Comparison of ENCODE assay signal across 10 mouse cellular contexts in genomic region chr2:91291197-91292007, GRCm38 (mm10). TPM values are rescaled to one million over a fixed set of nuclear protein-coding genes. Genes with fewer than 3 reads are reported as not detected.
A peak's percentile ranks its signal among the peaks of the same experiment; 100 is the strongest.
DNase-seq lines count a peak whose midpoint lies in the region; ATAC-seq and TF ChIP-seq lines count a peak whose summit lies in the region.
"Had no signal": no experiment of that assay in that cellular context is flagged by ENCODE, and none has a peak within 500 bp of the region (broad histone marks: within the 10 kb centered on the region; RNA-seq: fewer than 3 reads in every experiment).

No protein-coding gene starts in this region.

- no peaks in the 10 kb centered on the region for H3K36me3 ChIP-seq in hindbrain, postnatal 0 days (ENCODE audit: insufficient read depth, low read length)
- H3K36me3 ChIP-seq in hindbrain, embryonic 11.5 days (ENCODE audit: control insufficient read depth, insufficient read depth, low read length) = no peaks in the 10 kb centered on the region
- H3K36me3 ChIP-seq in forebrain, embryonic 14.5 days (ENCODE audit: control insufficient read depth, insufficient read depth, low read length) = no peaks in the 10 kb centered on the region; the same call in 1 of the 2 replicates
- H3K36me3 ChIP-seq in lung, embryonic 15.5 days = no peaks in the 10 kb centered on the region
- H3K36me3 ChIP-seq in intestine, embryonic 15.5 days = no peaks in the 10 kb centered on the region
- H3K36me3 ChIP-seq: liver, embryonic 13.5 days had no signal

- no peak overlapping the region for H3K4me2 ChIP-seq in hindbrain, postnatal 0 days (ENCODE audit: low read depth, low read length)
- H3K4me2 ChIP-seq in hindbrain, embryonic 11.5 days (replicated peaks; ENCODE audit: low read depth, low read length) = no peak overlapping the region
- no peak overlapping the region for H3K4me2 ChIP-seq in forebrain, embryonic 14.5 days (ENCODE audit: low read length)
- no peak overlapping the region for H3K4me2 ChIP-seq in lung, embryonic 15.5 days
- no peak overlapping the region for H3K4me2 ChIP-seq in intestine, embryonic 15.5 days (replicated peaks)
- H3K4me2 ChIP-seq: liver, embryonic 13.5 days had no signal

- no peak overlapping the region for H3K27ac ChIP-seq in hindbrain, postnatal 0 days
- H3K27ac ChIP-seq in hindbrain, embryonic 11.5 days (ENCODE audit: low read depth, low read length) = no peak overlapping the region
- peak overlapping the region; percentile 50; the same call in 1 of the 2 replicates for H3K27ac ChIP-seq in forebrain, embryonic 14.5 days (ENCODE audit: low read depth, low read length)
- H3K27ac ChIP-seq in lung, embryonic 15.5 days = peak overlapping the region; percentile 59
- H3K27ac ChIP-seq in intestine, embryonic 15.5 days = no peak overlapping the region
- H3K27ac ChIP-seq: liver, embryonic 13.5 days had no signal

- DNase-seq in hindbrain, postnatal 0 days (ENCODE audit: low spot score) = peak; percentile 67
- DNase-seq in hindbrain, embryonic 11.5 days (ENCODE audit: low spot score) = no peak
- peak; percentile 90 for DNase-seq in adipocyte (ENCODE audit: low spot score)
- DNase-seq in forebrain, embryonic 14.5 days (ENCODE audit: low spot score) = peak; percentile 67
- DNase-seq in embryo, embryonic 10 days (ENCODE audit: low spot score) = no peak
- no peak for DNase-seq in thymus, postnatal 4 days
- DNase-seq: liver, embryonic 13.5 days had no signal

- peak; percentile 83 for ATAC-seq in hindbrain, postnatal 0 days
- no peak for ATAC-seq in hindbrain, embryonic 11.5 days (ENCODE audit: low FRiP score)
- ATAC-seq in forebrain, embryonic 14.5 days = peak; percentile 61
- peak; percentile 40; the same call in 1 of the 2 replicates for ATAC-seq in lung, embryonic 15.5 days (ENCODE audit: borderline replicate concordance, extremely low read depth, low FRiP score, low TSS enrichment)
- no peak for ATAC-seq in intestine, embryonic 15.5 days

- H3K27me3 ChIP-seq in hindbrain, postnatal 0 days (ENCODE audit: insufficient read depth, low read length) = no peaks in the 10 kb centered on the region
- H3K27me3 ChIP-seq in hindbrain, embryonic 11.5 days (ENCODE audit: control insufficient read depth, insufficient read depth, low read length) = no peaks in the 10 kb centered on the region
- H3K27me3 ChIP-seq in forebrain, embryonic 14.5 days (replicated peaks; ENCODE audit: control insufficient read depth, insufficient read depth, low read length) = no peaks in the 10 kb centered on the region
- no peaks in the 10 kb centered on the region for H3K27me3 ChIP-seq in lung, embryonic 15.5 days
- H3K27me3 ChIP-seq in intestine, embryonic 15.5 days (replicated peaks) = no peaks in the 10 kb centered on the region
- H3K27me3 ChIP-seq: liver, embryonic 13.5 days had no signal

- no peaks in the 10 kb centered on the region for H3K4me1 ChIP-seq in hindbrain, postnatal 0 days (ENCODE audit: insufficient read depth, low read length)
- no peaks in the 10 kb centered on the region for H3K4me1 ChIP-seq in hindbrain, embryonic 11.5 days (replicated peaks; ENCODE audit: control insufficient read depth, insufficient read depth, low read length)
- H3K4me1 ChIP-seq in forebrain, embryonic 14.5 days (ENCODE audit: control insufficient read depth, insufficient read depth, low read length) = peaks cover 8% of the 10 kb centered on the region
- peaks cover 15% of the 10 kb centered on the region for H3K4me1 ChIP-seq in lung, embryonic 15.5 days
- 0 out of 2 replicates have a peak, but pooled peaks cover 4% of the 10 kb centered on the region for H3K4me1 ChIP-seq in intestine, embryonic 15.5 days (replicated peaks)

- 50% methylated on average over 12 of the region's 12 CpGs for WGBS in hindbrain, postnatal 0 days
- WGBS in hindbrain, embryonic 11.5 days = 71% methylated on average over 12 of the region's 12 CpGs
- WGBS in forebrain, embryonic 14.5 days = 51% methylated on average over 12 of the region's 12 CpGs
- WGBS in lung, embryonic 15.5 days = 59% methylated on average over 12 of the region's 12 CpGs
- WGBS in intestine, embryonic 15.5 days = 73% methylated on average over 12 of the region's 12 CpGs

- H3K9me3 ChIP-seq in hindbrain, postnatal 0 days (ENCODE audit: low read length) = no peaks in the 10 kb centered on the region
- no peaks in the 10 kb centered on the region for H3K9me3 ChIP-seq in hindbrain, embryonic 11.5 days (ENCODE audit: control insufficient read depth, low read length)
- no peaks in the 10 kb centered on the region for H3K9me3 ChIP-seq in forebrain, embryonic 14.5 days (replicated peaks; ENCODE audit: control insufficient read depth, low read length)
- H3K9me3 ChIP-seq in lung, embryonic 15.5 days = no peaks in the 10 kb centered on the region
- no peaks in the 10 kb centered on the region for H3K9me3 ChIP-seq in intestine, embryonic 15.5 days
- H3K9me3 ChIP-seq: liver, embryonic 13.5 days had no signal

- H3K4me3 ChIP-seq in hindbrain, postnatal 0 days (ENCODE audit: low read length) = no peak overlapping the region
- no peak overlapping the region for H3K4me3 ChIP-seq in hindbrain, embryonic 11.5 days (ENCODE audit: low read depth, low read length)
- H3K4me3 ChIP-seq in forebrain, embryonic 14.5 days (ENCODE audit: low read depth, low read length) = no peak overlapping the region
- no peak overlapping the region for H3K4me3 ChIP-seq in lung, embryonic 15.5 days
- H3K4me3 ChIP-seq in intestine, embryonic 15.5 days (replicated peaks) = no peak overlapping the region
- H3K4me3 ChIP-seq: erythroblast, embryonic 14.5 days; liver, embryonic 13.5 days had no signal

- no peak for TF ChIP-seq CTCF in hindbrain, postnatal 0 days (IDR thresholded peaks at IDR 0.05; ENCODE audit: low read depth)

- H3K9ac ChIP-seq in hindbrain, postnatal 0 days (replicated peaks; ENCODE audit: low read length) = no peak overlapping the region
- H3K9ac ChIP-seq in hindbrain, embryonic 11.5 days (ENCODE audit: low read depth, low read length) = no peak overlapping the region
- H3K9ac ChIP-seq in forebrain, embryonic 14.5 days (ENCODE audit: low read length) = no peak overlapping the region
- no peak overlapping the region for H3K9ac ChIP-seq in lung, embryonic 15.5 days
- H3K9ac ChIP-seq in intestine, embryonic 15.5 days = no peak overlapping the region
- H3K9ac ChIP-seq: liver, embryonic 13.5 days had no signal

RNA-seq across cellular contexts. Expression of gene Arfgap2, which starts 26.6 kb away (rescaled TPM):
- 41.8 and 54.4 TPM in 2 replicates for total RNA-seq in hindbrain, postnatal 0 days (2014; rRNA removed)
- polyA plus RNA-seq in hindbrain, postnatal 0 days (2015; fragmentation: Nextera tagmentation; extraction: Ambion mirVana) = 53.8 and 54.1 TPM in 2 replicates
- 66.1 and 78.9 TPM in 2 replicates for polyA plus RNA-seq in hindbrain, embryonic 11.5 days (2014; fragmentation: Nextera tagmentation; extraction: Ambion mirVana)
- 72.9 and 76.4 TPM in 2 replicates for polyA plus RNA-seq in forebrain, embryonic 14.5 days (2014; fragmentation: Nextera tagmentation; extraction: Ambion mirVana)
- polyA plus RNA-seq in lung, embryonic 15.5 days (2015; fragmentation: Nextera tagmentation; extraction: Ambion mirVana) = 89.5 and 93.0 TPM in 2 replicates
- polyA plus RNA-seq in intestine, embryonic 15.5 days (2015; fragmentation: Nextera tagmentation; extraction: Ambion mirVana) = 72.0 and 75.6 TPM in 2 replicates

RNA-seq across cellular contexts. Expression of gene Pacsin3, which starts 35.6 kb away (rescaled TPM):
- 16.3 and 25.7 TPM in 2 replicates for total RNA-seq in hindbrain, postnatal 0 days (2014; rRNA removed)
- polyA plus RNA-seq in hindbrain, postnatal 0 days (2015; fragmentation: Nextera tagmentation; extraction: Ambion mirVana) = 26.0 and 26.1 TPM in 2 replicates
- 16.4 and 17.3 TPM in 2 replicates for polyA plus RNA-seq in hindbrain, embryonic 11.5 days (2014; fragmentation: Nextera tagmentation; extraction: Ambion mirVana)
- polyA plus RNA-seq in forebrain, embryonic 14.5 days (2014; fragmentation: Nextera tagmentation; extraction: Ambion mirVana) = 16.9 and 19.1 TPM in 2 replicates
- polyA plus RNA-seq in lung, embryonic 15.5 days (2015; fragmentation: Nextera tagmentation; extraction: Ambion mirVana) = 51.7 and 54.2 TPM in 2 replicates
- polyA plus RNA-seq in intestine, embryonic 15.5 days (2015; fragmentation: Nextera tagmentation; extraction: Ambion mirVana) = 21.3 and 22.3 TPM in 2 replicates
- polyA plus RNA-seq: erythroblast, embryonic 14.5 days had no signal

RNA-seq across cellular contexts. Expression of gene Ddb2, which starts 54.6 kb away (rescaled TPM):
- 7.6 and 11.3 TPM in 2 replicates for total RNA-seq in hindbrain, postnatal 0 days (2014; rRNA removed)
- polyA plus RNA-seq in hindbrain, postnatal 0 days (2015; fragmentation: Nextera tagmentation; extraction: Ambion mirVana) = 11.5 and 12.9 TPM in 2 replicates
- 6.2 and 8.6 TPM in 2 replicates for polyA plus RNA-seq in hindbrain, embryonic 11.5 days (2014; fragmentation: Nextera tagmentation; extraction: Ambion mirVana)
- polyA plus RNA-seq in forebrain, embryonic 14.5 days (2014; fragmentation: Nextera tagmentation; extraction: Ambion mirVana) = 9.4 and 9.9 TPM in 2 replicates
- 19.7 and 20.4 TPM in 2 replicates for polyA plus RNA-seq in lung, embryonic 15.5 days (2015; fragmentation: Nextera tagmentation; extraction: Ambion mirVana)
- 14.8 and 17.4 TPM in 2 replicates for polyA plus RNA-seq in intestine, embryonic 15.5 days (2015; fragmentation: Nextera tagmentation; extraction: Ambion mirVana)

Comparison
In these comparisons a context has a peak if more than half of its experiments do, and no peak if none do; other contexts are left out.
1. ATAC-seq: peak in hindbrain, postnatal 0 days (single experiment), forebrain, embryonic 14.5 days (single experiment) and lung, embryonic 15.5 days (single experiment); none in hindbrain, embryonic 11.5 days (single experiment) and intestine, embryonic 15.5 days (single experiment).
2. DNase-seq: peak in hindbrain, postnatal 0 days (single experiment), adipocyte (single experiment) and forebrain, embryonic 14.5 days (single experiment); none in hindbrain, embryonic 11.5 days (single experiment), embryo, embryonic 10 days (single experiment) and thymus, postnatal 4 days (single experiment).
3. H3K27ac ChIP-seq: peak in forebrain, embryonic 14.5 days (single experiment) and lung, embryonic 15.5 days (single experiment); none in hindbrain, postnatal 0 days (single experiment), hindbrain, embryonic 11.5 days (single experiment) and intestine, embryonic 15.5 days (single experiment).